Mouse (Mus musculus): Measurements from ENCODE around the gene Gart. TPM values are rescaled to one million over a fixed set of nuclear protein-coding genes. Genes with fewer than 3 reads are reported as not detected.

Gene Gart
- polyA plus RNA-seq (2012; rRNA removed), result 19.1 and 29.5 TPM in 2 replicates

DNA sequence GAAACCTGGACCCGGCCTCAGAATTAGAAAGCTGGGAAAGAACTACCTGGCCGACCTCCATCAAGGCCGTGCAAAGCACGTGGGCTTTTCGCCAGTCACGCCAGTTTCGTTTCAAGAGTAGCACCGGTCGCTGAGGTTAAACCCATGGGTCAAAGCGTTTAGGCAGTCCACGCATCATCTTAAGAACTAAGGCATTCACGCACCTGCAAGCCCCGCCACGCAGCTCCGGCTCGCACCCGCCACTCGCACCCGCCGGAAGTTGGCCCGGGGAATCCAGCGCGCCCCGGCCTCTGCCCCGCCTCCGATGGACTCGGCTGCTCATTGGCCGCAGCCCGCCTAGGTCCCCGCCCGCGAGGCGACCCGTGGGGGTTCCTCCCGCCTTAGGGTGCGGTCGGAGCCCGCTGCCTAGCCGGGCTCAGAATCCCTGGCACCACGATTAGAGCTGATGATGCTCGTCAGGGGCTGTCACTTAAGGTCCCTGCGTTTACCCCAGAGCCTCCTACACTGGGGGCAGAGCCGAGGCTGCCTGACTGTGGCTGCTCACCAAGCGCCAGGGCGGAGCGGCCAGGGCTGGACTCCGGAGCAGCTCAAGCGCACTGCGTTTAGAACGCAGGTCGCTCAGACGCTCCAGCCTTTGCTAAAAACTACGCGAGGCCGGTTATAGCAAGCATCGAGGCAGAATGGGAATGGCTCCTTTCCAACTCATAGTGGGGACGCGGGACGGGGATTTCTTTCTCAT, at the start of gene Gart:
Gart (minus strand) TSS at position 272 of the 739 bp plus-strand sequence.
- peak within 1 kb of the TSS; percentile 98 for H3K4me3 ChIP-seq (replicated peaks; ENCODE audit: extremely low read depth, low read depth, low read length)
- peak; percentile 93 for DNase-seq
- H3K4me1 ChIP-seq (ENCODE audit: control insufficient read depth, insufficient read depth, low read length), result no peaks in the 10 kb centered on the region
- WGBS, result under 1% methylated on average over 58 of the region's 59 CpGs
- TF ChIP-seq POLR2A (IDR thresholded peaks at IDR 0.05; ENCODE audit: borderline replicate concordance, extremely low read depth, low read depth, low read length) (peak; percentile 99), CTCF (IDR thresholded peaks at IDR 0.05; ENCODE audit: insufficient read depth, low read length) (no peak)

DNA sequence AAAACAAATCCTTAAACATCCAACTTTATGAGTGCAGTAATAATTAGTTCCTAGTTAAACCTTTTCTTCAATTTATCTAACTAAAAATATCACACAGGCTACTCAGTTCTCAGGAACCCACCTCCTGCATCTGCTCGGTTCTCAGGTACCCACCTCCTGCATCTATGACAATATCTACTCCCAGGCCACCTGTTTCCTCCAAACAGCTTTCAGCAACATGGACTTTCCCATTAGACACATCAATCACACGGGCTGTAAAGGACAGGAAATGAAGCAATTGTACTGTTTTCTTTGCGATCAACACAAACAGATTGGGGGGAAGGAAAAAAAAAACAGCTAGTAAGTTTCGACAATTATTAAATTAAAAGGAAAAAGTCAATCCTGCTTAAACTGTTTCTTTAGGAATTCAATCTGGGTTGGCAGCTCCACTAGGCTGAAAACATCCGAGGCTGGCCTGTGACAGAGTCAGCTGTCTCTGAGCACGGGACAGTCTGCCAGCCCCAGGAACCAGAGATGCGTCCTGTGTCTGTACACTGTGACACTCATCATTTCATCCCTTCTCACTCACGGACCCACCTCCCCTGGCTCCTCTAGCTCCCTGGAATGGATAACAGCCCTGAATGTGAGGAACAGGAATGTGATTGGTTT, 48.5 kb upstream of the Gart start:
- DNase-seq, result no peak
- Histone ChIP-seq H3K4me1 (ENCODE audit: control insufficient read depth, insufficient read depth, low read length) (no peaks in the 10 kb centered on the region), H3K4me3 (replicated peaks; ENCODE audit: extremely low read depth, low read depth, low read length) (no peak overlapping the region)
- no peak for TF ChIP-seq CTCF (IDR thresholded peaks at IDR 0.05; ENCODE audit: insufficient read depth, low read length)
- no peak for TF ChIP-seq POLR2A (IDR thresholded peaks at IDR 0.05; ENCODE audit: borderline replicate concordance, extremely low read depth, low read depth, low read length)
- WGBS, result 33% methylated on average over 8 of the region's 8 CpGs

DNA sequence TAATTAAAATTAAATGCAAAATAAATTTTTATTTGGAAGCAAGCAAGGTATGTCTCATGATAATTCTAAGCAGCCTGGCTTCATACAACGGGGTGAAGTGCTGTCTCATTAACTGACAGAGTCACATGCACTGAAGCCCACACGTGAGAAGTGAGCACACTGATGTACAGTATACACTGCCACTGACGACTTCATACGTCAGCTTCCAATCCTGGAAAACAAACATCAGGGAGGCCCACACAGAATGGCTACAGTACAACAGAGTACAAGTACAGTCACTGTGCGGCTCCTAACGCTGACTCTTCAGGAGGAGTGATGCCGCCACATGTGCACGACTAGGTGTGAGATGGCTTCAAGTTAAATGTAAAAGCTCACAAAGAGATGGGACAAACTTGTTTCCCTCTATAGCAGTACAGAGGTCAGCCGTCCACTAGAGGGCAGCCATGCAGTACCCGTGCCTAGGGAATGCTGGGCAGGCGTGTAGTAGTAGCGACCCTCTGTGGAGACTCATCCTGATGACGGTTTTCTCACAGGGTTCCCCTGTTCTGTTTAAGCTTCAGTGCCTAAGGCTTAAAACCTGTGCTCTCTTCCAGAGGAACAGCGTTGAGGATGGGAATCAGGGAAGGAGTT, 47.8 kb upstream of the Gart start:
- peak; percentile 95 for TF ChIP-seq CTCF (IDR thresholded peaks at IDR 0.05; ENCODE audit: insufficient read depth, low read length)
- TF ChIP-seq POLR2A (IDR thresholded peaks at IDR 0.05; ENCODE audit: borderline replicate concordance, extremely low read depth, low read depth, low read length), result no peak
- H3K4me1 ChIP-seq (ENCODE audit: control insufficient read depth, insufficient read depth, low read length), result no peaks in the 10 kb centered on the region
- WGBS, result 24% methylated on average over 14 of the region's 14 CpGs
- DNase-seq, result peak; percentile 59
- no peak overlapping the region for H3K4me3 ChIP-seq (replicated peaks; ENCODE audit: extremely low read depth, low read depth, low read length)

DNA sequence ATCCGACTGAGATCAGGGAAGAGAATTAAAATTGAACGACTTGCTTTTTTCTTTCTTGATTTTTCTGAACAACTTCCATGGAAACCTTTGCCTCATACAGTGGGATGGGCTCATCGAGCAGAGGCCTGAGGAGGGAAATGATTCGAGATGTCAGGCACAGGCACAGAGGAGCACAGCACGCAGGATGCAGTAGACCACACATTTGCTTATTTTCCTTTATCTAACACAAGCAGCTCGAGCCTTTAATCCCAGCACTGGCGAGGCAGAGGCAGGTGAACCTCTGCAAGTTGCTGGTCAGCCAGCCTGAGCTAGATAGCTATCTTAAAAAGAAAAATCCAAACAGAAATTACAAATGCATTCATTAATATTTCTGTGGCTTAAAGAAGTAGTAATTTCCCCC, 43.0 kb upstream of the Gart start:
- no peak for DNase-seq
- Histone ChIP-seq H3K4me3 (replicated peaks; ENCODE audit: extremely low read depth, low read depth, low read length) (no peak overlapping the region), H3K4me1 (ENCODE audit: control insufficient read depth, insufficient read depth, low read length) (peaks cover 5% of the 10 kb centered on the region)
- TF ChIP-seq CTCF (IDR thresholded peaks at IDR 0.05; ENCODE audit: insufficient read depth, low read length) (no peak), POLR2A (IDR thresholded peaks at IDR 0.05; ENCODE audit: borderline replicate concordance, extremely low read depth, low read depth, low read length) (no peak)
- WGBS, result 56% methylated on average over 7 of the region's 7 CpGs

DNA sequence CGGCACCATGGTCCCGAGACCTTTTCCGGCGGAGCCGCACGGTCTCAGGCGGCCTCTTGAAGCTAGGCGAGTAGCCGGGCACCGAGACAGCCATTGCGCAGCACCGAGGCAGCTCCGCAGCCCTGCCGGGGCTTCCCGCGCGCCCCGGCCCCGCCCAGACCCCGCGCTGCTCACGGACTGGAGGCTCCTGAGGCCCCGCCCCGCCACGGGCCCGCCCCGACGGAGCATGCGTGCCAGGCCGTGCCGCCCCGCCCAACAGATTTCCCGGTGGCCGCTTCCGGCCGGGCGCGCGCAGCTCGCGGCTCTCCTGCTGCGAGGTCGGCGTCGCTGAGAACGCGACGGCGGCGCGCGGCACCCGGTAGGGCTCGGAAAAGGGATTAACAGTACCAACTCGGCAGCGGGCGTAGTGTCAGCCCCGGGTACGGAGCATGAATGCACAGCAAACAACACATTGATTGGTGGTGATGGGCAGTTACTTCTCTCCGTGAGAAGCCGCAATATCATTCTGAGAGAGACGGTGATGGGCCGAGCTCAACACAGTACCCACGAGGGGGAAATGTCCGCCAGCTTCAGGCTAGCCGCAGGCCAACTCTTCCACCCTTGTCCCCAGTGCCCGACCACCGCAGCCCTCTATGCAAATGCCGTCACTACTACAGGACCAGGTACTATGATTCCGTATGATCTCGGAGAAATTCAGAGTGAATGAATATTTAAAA, 42.0 kb upstream of the Gart start, which contains the start of gene Donson:
Donson (minus strand) TSS at position 152 of the 716 bp plus-strand sequence.
- whole genome bisulfite sequencing, result under 1% methylated on average over 62 of the region's 71 CpGs
- peak; percentile 90 for DNase-seq
- Histone ChIP-seq H3K4me3 (replicated peaks; ENCODE audit: extremely low read depth, low read depth, low read length) (peak within 1 kb of the TSS; percentile 80), H3K4me1 (ENCODE audit: control insufficient read depth, insufficient read depth, low read length) (peaks cover 5% of the 10 kb centered on the region)
- TF ChIP-seq POLR2A (IDR thresholded peaks at IDR 0.05; ENCODE audit: borderline replicate concordance, extremely low read depth, low read depth, low read length), result peak; percentile 50; the same call in 1 of the 2 replicates
- TF ChIP-seq CTCF (IDR thresholded peaks at IDR 0.05; ENCODE audit: insufficient read depth, low read length), result no peak

DNA sequence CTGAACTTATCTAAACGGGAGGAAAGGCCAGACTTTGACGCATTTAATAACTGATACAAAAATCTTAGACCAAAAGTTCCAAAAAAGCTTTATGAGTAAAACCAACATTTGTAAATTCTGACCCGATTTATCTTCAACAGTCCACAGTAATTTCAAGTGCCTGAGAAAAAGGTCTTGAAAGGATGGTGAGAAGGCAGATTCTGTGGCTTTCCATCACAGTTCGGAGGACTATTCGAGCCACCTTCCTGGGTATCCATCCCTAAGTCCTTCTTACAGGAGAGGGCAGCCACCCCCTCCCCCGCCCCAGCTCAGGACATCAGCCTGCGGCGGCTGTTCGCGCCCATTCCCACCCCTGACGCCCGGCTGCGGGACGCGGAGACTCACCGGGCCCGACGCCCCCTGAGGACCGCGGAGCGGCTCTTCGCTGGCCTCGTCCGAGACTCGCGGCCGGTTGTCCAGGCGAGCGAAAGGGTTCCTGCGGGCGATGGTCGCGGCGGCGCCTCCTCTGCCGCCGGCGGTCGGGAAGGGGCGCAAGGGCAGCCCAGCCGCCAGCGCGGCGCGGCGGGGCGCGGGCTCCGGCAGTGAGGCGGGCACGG, 41.4 kb upstream of the Gart start:
- WGBS, result 2% methylated on average over 51 of the region's 51 CpGs
- peaks cover 5% of the 10 kb centered on the region for H3K4me1 ChIP-seq (ENCODE audit: control insufficient read depth, insufficient read depth, low read length)
- no peak for TF ChIP-seq POLR2A (IDR thresholded peaks at IDR 0.05; ENCODE audit: borderline replicate concordance, extremely low read depth, low read depth, low read length)
- TF ChIP-seq CTCF (IDR thresholded peaks at IDR 0.05; ENCODE audit: insufficient read depth, low read length), result no peak
- no peak for DNase-seq
- peak overlapping the region; percentile 55 for H3K4me3 ChIP-seq (replicated peaks; ENCODE audit: extremely low read depth, low read depth, low read length)

DNA sequence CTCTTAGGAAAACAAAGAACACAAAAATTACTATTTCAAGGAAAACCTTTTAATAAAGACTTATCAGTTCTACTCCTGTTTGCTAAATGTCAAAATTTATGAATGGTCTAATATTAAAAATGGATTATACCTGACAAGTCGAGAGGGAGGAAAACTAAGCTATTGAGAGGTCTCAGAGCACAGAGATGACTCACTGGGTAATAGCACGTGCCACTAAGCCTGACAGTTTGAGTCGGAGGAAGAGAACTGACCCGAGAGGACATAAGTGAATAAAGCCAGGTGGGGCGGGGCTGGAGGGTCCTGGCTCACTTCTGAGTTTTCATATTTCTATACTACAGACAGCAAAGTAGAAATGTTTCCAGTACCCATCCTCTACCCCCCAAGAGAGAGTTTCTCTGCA, 39.6 kb upstream of the Gart start:
- WGBS, result 81% methylated on average over 5 of the region's 5 CpGs
- TF ChIP-seq CTCF (IDR thresholded peaks at IDR 0.05; ENCODE audit: insufficient read depth, low read length), result no peak
- no peak for DNase-seq
- H3K4me1 ChIP-seq (ENCODE audit: control insufficient read depth, insufficient read depth, low read length), result peaks cover 5% of the 10 kb centered on the region
- no peak overlapping the region for H3K4me3 ChIP-seq (replicated peaks; ENCODE audit: extremely low read depth, low read depth, low read length)

DNA sequence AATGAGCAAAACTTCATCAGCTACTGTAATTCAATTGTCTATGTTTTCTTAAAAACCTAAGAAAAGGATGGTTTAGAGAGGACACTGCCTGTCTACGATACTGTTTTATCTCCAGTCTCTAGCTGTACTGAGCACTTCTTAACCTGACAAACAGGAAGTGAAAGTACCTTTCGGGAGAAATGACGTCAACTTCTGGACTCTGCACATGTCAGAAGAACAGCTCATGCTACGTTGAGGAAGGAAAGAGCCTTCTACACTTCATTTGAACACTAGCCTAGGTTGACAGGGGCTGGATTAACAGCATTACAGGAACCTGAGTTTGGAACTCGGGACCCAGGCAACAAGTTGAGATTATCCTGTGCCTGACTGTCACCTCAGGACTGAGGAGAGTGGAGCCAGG, 38.8 kb upstream of the Gart start:
- WGBS, result 59% methylated on average over 5 of the region's 5 CpGs
- no peak for DNase-seq
- TF ChIP-seq CTCF (IDR thresholded peaks at IDR 0.05; ENCODE audit: insufficient read depth, low read length), result no peak
- no peak for TF ChIP-seq POLR2A (IDR thresholded peaks at IDR 0.05; ENCODE audit: borderline replicate concordance, extremely low read depth, low read depth, low read length)
- Histone ChIP-seq H3K4me3 (replicated peaks; ENCODE audit: extremely low read depth, low read depth, low read length) (no peak overlapping the region), H3K4me1 (ENCODE audit: control insufficient read depth, insufficient read depth, low read length) (peaks cover 5% of the 10 kb centered on the region)

DNA sequence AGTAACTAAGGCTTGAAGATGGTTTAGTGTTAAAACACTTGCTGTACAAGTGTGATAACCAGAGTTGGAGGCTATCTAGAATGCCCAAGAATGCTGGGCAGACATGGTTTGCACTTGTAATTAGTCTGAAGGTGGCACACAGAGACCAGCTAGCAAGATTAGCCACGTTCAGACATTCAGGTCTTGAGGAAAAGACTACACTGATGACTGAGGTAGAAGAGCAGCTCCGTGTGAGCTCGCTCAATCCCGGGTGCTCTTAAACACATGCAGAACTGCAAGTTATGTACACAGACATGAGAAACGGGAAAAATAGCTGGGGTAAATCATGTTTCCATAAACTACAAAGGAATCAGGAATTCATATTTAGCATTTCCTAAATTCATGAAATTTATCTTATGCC, 33.9 kb upstream of the Gart start:
- 66% methylated on average over 5 of the region's 5 CpGs for whole genome bisulfite sequencing
- no peak for DNase-seq
- Histone ChIP-seq H3K4me1 (ENCODE audit: control insufficient read depth, insufficient read depth, low read length) (no peaks in the 10 kb centered on the region), H3K4me3 (replicated peaks; ENCODE audit: extremely low read depth, low read depth, low read length) (no peak overlapping the region)
- TF ChIP-seq POLR2A (IDR thresholded peaks at IDR 0.05; ENCODE audit: borderline replicate concordance, extremely low read depth, low read depth, low read length) (no peak), CTCF (IDR thresholded peaks at IDR 0.05; ENCODE audit: insufficient read depth, low read length) (no peak)
